Mouse (Mus musculus) MEL (cell line): ENCODE measurements around the gene Rhoh.

Source experiments
- CHD2 ChIP-seq: IDR thresholded peaks from 2 replicates; pipeline ENCODE4 v1.6.1; 2011; ENCODE audit warnings: low read length, improper control_type of control experiment
- CTCF ChIP-seq, 3 experiments: IDR thresholded peaks in 2 of 3; conservative IDR thresholded peaks in 1 of 3; 2 replicates each; pipeline ENCODE4 v1.5.1; 2011 to 2012; ENCODE audit warnings: low read length in 3 of 3, low read depth in 2 of 3, mild to moderate bottlenecking in 2 of 3, improper control_type of control experiment in 1 of 3, inconsistent platforms in 1 of 3, mixed read lengths in 1 of 3, moderate library complexity in 1 of 3; ENCODE audit not compliant: control insufficient read depth in 1 of 3, insufficient read depth in 1 of 3, poor library complexity in 1 of 3, severe bottlenecking in 1 of 3
- GATA1 ChIP-seq: IDR thresholded peaks from 2 replicates; pipeline ENCODE4 v1.6.1; 2011; ENCODE audit warnings: low read depth, low read length, improper control_type of control experiment
- POLR2A ChIP-seq, 2 experiments: IDR thresholded peaks; 2 replicates each; pipeline ENCODE4 v1.6.1; 2011 to 2012; ENCODE audit warnings: low read length in 2 of 2, mild to moderate bottlenecking in 2 of 2, control low read depth in 1 of 2, improper control_type of control experiment in 1 of 2, low read depth in 1 of 2, moderate library complexity in 1 of 2; ENCODE audit not compliant: control insufficient read depth in 1 of 2, insufficient read depth in 1 of 2, poor library complexity in 1 of 2
- SIN3A ChIP-seq: IDR thresholded peaks from 2 replicates; pipeline ENCODE4 v1.6.1; 2012; ENCODE audit warnings: low read length, improper control_type of control experiment, inconsistent platforms
- USF2 ChIP-seq, 2 experiments: IDR thresholded peaks; 2 replicates each; pipeline ENCODE4 v1.6.1; 2011 to 2012; ENCODE audit warnings: improper control_type of control experiment in 2 of 2, low read length in 2 of 2, borderline replicate concordance in 1 of 2, inconsistent platforms in 1 of 2, low read depth in 1 of 2, mild to moderate bottlenecking in 1 of 2; ENCODE audit not compliant: insufficient read depth in 1 of 2

- no peak for TF ChIP-seq GATA1
- no peak for TF ChIP-seq POLR2A (IDR thresholded peaks at IDR 0.05; ENCODE audit: control insufficient read depth in 1 of 2, insufficient read depth in 1 of 2, low read depth in 1 of 2, low read length in 2 of 2, poor library complexity in 1 of 2)
- no peak for TF ChIP-seq CHD2
- TF ChIP-seq SIN3A, result no peak
- no peak for TF ChIP-seq USF2 (IDR thresholded peaks at IDR 0.05; ENCODE audit: borderline replicate concordance in 1 of 2, insufficient read depth in 1 of 2, low read depth in 1 of 2, low read length in 2 of 2)
- TF ChIP-seq CTCF (IDR thresholded peaks at IDR 0.05 in 2 of 3, conservative IDR thresholded peaks at IDR 0.05 in 1 of 3; ENCODE audit: control insufficient read depth in 1 of 3, insufficient read depth in 1 of 3, low read depth in 2 of 3, low read length in 3 of 3, poor library complexity in 1 of 3, severe bottlenecking in 1 of 3), result no peak
Measured at GRCm38 (mm10) chr5:65861154-65861944, at the start of gene Rhoh.
